Mouse (Mus musculus): Measurements from ENCODE around the gene Eloa.

Eloa gene

DNA sequence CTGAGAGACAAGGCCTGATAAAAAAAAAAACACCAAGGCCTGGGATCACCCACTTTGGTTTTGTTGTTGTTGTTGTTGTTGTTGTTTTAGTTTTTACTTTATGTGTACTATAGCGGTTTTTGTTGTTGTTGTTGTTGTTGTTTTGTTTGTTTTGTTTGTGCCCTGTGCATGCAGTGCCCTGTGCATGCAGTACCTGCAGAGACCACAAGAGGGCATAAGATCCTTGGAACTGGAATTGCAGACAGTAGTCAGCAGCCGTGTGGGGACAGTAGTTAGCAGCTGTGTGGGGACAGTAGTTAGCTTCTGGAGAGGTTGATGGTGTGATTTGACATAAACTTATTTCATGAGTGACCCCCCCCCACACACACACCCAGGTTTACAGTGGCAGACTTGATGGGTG is 67.3 kb downstream of the Eloa start:
- peak; percentile 69 for DNase-seq (ENCODE audit: low read depth)

Data from NIH3T3 (cell line).